Mouse (Mus musculus) liver, postnatal 0 days (tissue): Measurements from ENCODE around the gene AU022252. TPM values are rescaled to one million over a fixed set of nuclear protein-coding genes. Genes with fewer than 3 reads are reported as not detected.

Experiments used
- ATAC-seq: fragments of 200-750 bp; cut with Nextera tagmentation; 2 replicates; pipeline ENCODE4 v1.8.0; 2017; ENCODE audit warnings: mild to moderate bottlenecking, moderate library complexity
- DNase-seq: peaks from one replicate; pipeline ENCODE4 v3.0.0-alpha.2; 2016
- H3K27ac ChIP-seq: fragments of 300-500 bp; sonication (generic); 2 replicates; pipeline ENCODE4 v1.5.1; 2014; ENCODE audit warnings: antibody characterized with exemption, moderate library complexity, mild to moderate bottlenecking, low read depth
- H3K27me3 ChIP-seq: fragments of 300-500 bp; sonication (generic); 2 replicates; pipeline ENCODE4 v1.6.1; 2014; ENCODE audit warnings: low read length, control low read depth, mixed read lengths; ENCODE audit not compliant: insufficient read depth
- H3K36me3 ChIP-seq: fragments of 300-500 bp; sonication (generic); replicated peaks from 2 replicates; pipeline ENCODE4 v1.6.1; 2014; ENCODE audit warnings: mild to moderate bottlenecking, control low read depth, low read length, moderate library complexity, mixed read lengths; ENCODE audit not compliant: insufficient read depth
- H3K4me1 ChIP-seq: fragments of 300-500 bp; sonication (generic); 2 replicates; pipeline ENCODE4 v1.6.1; 2014; ENCODE audit warnings: antibody characterized with exemption, mild to moderate bottlenecking, control low read depth; ENCODE audit not compliant: insufficient read depth
- H3K4me2 ChIP-seq: fragments of 300-500 bp; sonication (generic); 2 replicates; pipeline ENCODE4 v1.6.1; 2014; ENCODE audit warnings: low read depth, mild to moderate bottlenecking, low read length, moderate library complexity, mixed read lengths
- H3K4me3 ChIP-seq: fragments of 300-500 bp; sonication (generic); 2 replicates; pipeline ENCODE4 v1.5.1; 2014; ENCODE audit warnings: low read depth, low read length
- H3K9ac ChIP-seq: fragments of 300-500 bp; sonication (generic); replicated peaks from 2 replicates; pipeline ENCODE4 v1.6.1; 2014; ENCODE audit warnings: mild to moderate bottlenecking, moderate library complexity
- H3K9me3 ChIP-seq: fragments of 300-500 bp; sonication (generic); 2 replicates; pipeline ENCODE4 v1.6.1; 2016; ENCODE audit warnings: mild to moderate bottlenecking, control low read depth, low read length, mixed read lengths
- CTCF ChIP-seq: sonication (generic); IDR thresholded peaks from 2 replicates; pipeline ENCODE4 v1.5.1; 2016; ENCODE audit warnings: antibody characterized with exemption, low read depth
- EP300 ChIP-seq: IDR thresholded peaks from 2 replicates; pipeline ENCODE4 v1.6.1; 2016; ENCODE audit warnings: antibody characterized with exemption, low read depth, mild to moderate bottlenecking
- WGBS: fragments of 180-500 bp; shearing (Covaris S2); extraction: QIAGEN DNeasy Blood & Tissue Kit; methylation state at CpG from one replicate; pipeline ENCODE4 v1.1.7; 2014; ENCODE audit not compliant: insufficient replicate concordance; 5-methylcytosine and 5-hydroxymethylcytosine counted together
- polyA plus RNA-seq: library from polyadenylated mRNA; unstranded; fragments of >200 nt; fragmentation: Nextera tagmentation; extraction: Ambion mirVana; gene quantifications from 2 replicates; pipeline ENCODE4 v1.2.1, GENCODE M21; 2015

AU022252 gene
- polyA plus RNA-seq, 1 experiment from 2014 or later, result 27.8 TPM

DNA sequence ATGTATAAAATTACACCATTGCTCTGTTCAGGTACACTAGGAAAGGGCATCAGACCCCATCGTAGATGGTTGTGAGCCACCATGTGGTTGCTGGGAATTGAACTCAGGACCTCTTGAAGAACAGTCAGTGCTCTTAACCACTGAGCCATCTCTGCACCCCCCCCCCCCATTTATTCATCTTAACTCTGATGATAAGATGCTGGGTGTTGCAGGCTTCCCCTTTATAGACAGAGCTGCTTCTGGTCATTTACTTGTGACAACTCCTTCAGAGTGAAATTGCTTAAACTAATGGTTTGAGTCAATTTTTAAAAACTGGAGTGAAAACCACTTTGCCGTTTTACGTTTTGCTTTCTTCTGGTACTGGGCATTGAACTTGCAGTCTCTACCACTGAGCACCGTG is 39.8 kb downstream of the AU022252 start:
- Histone ChIP-seq H3K27ac (no peak overlapping the region), H3K36me3 (peaks cover 3% of the 10 kb centered on the region; the same call in 1 of the 2 replicates), H3K4me3 (no peak overlapping the region), H3K9me3 (no peaks in the 10 kb centered on the region), H3K9ac (no peak overlapping the region), H3K4me1 (peaks cover 19% of the 10 kb centered on the region), H3K27me3 (no peaks in the 10 kb centered on the region), H3K4me2 (no peak overlapping the region)
- WGBS, result 86% methylated on average over 4 of the region's 4 CpGs
- TF ChIP-seq EP300 (no peak), CTCF (no peak)
- no peak for DNase-seq
- no peak for ATAC-seq

DNA sequence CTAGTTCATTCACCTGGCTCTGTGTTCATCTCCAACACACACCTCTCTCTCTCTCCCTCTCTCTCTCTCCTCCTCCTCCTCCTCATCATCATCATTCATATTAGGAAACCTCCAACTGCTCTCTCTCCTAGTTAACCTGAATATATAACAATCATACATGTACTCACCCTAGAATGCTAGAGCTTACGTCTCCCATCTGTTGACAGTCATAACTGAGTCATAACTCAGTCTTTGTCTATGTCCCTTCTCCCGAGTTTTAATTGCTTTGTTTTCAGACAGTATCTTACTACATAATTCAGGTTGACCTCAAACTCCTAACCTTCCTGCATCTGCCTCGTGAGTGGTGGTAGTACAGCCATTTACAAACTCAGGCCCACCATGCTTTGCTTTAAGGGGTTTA is 41.2 kb downstream of the AU022252 start:
- TF ChIP-seq EP300, result no peak
- TF ChIP-seq CTCF, result no peak
- Histone ChIP-seq H3K4me3 (no peak overlapping the region), H3K9ac (peak overlapping the region; percentile 39; the same call in 1 of the 2 replicates), H3K4me1 (peaks cover 19% of the 10 kb centered on the region), H3K27me3 (no peaks in the 10 kb centered on the region), H3K4me2 (peak overlapping the region; percentile 62), H3K9me3 (no peaks in the 10 kb centered on the region), H3K27ac (peak overlapping the region; percentile 93), H3K36me3 (peaks cover 16% of the 10 kb centered on the region)
- WGBS, result 58% methylated on average over 3 of the region's 3 CpGs
- DNase-seq, result no peak
- ATAC-seq, result no peak

DNA sequence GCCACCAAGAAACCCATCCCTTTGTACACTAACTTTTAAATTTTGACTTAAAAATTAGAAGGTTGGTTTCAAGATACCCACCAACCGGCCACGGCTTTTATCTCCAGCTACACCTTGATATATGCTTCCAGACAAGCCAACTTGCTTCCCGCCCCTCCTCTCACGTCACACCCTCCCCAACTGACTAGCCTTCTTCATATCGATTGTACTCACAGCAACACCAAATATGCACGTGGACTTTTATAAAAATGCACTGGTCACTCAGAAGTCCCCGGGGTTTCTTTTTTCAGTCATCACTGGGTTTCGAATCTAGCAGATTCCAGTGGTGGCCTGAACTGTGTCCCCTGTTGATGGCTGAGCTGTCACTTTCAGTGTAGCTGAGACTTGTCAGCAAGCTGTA is 41.9 kb downstream of the AU022252 start:
- DNase-seq (peak; percentile 77), ATAC-seq (peak; percentile 61)
- Histone ChIP-seq H3K9ac (peak overlapping the region; percentile 73), H3K27me3 (no peaks in the 10 kb centered on the region), H3K4me3 (peak overlapping the region; percentile 51), H3K27ac (peak overlapping the region; percentile 93), H3K4me2 (peak overlapping the region; percentile 62), H3K36me3 (peaks cover 18% of the 10 kb centered on the region), H3K4me1 (peaks cover 20% of the 10 kb centered on the region), H3K9me3 (no peaks in the 10 kb centered on the region)
- TF ChIP-seq CTCF, result no peak
- peak; percentile 92 for TF ChIP-seq EP300
- 46% methylated on average over 8 of the region's 8 CpGs for WGBS

DNA sequence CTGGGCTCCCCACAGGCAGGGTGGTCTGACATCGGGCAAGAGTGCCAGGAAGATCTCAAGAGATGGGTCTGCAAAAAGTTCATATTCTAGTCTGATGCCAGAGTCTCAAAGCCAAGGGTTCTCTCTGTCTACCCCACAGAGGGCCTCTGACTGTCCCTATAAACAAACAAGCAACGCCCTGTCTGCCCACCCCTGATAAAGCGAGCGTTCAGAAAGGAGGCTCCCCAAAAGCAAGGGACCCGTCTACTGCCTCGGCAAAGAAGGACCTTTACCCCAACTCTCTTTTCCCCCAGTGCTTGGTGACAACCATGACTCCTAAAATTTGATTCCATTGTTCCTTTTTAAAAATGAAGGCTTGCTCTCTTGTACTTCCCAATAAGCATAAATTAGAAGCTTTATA is 42.6 kb downstream of the AU022252 start, which contains the start of gene Ermap:
Ermap (minus strand) TSS at position 148 of the 400 bp plus-strand sequence.
- H3K4me3 ChIP-seq, result peak within 1 kb of the TSS; percentile 51
- 42% methylated on average over 6 of the region's 6 CpGs for WGBS
- H3K36me3 ChIP-seq, result peaks cover 20% of the 10 kb centered on the region
- peak within 1 kb of the TSS; percentile 73 for H3K9ac ChIP-seq
- H3K27ac ChIP-seq, result peak within 1 kb of the TSS; percentile 93
- peak within 1 kb of the TSS; percentile 76 for H3K4me2 ChIP-seq
- DNase-seq, result peak; percentile 77
- no peaks in the 10 kb centered on the region for H3K27me3 ChIP-seq
- H3K9me3 ChIP-seq, result no peaks in the 10 kb centered on the region
- peak; percentile 90 for ATAC-seq
- H3K4me1 ChIP-seq, result peaks cover 19% of the 10 kb centered on the region
- TF ChIP-seq CTCF (no peak), EP300 (peak; percentile 93)

DNA sequence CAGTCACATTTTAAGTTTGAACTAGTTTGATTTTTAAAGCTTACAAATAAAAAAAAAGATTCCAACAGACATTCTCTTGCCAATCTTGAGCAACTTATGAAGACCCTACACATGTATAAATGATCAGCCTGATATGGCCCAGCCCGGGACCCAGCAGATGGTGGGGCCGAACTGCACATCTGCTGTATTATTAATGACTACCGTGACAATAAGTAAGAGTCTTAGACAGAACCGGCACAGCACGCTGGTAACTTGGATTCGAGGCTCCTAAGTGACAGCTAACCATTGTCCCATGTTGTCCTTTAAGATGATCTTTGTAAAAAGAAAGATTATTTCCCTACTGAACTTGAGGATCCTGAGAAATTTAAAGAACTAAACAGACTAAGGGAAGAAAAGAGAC is 43.1 kb downstream of the AU022252 start:
- Histone ChIP-seq H3K36me3 (peaks cover 24% of the 10 kb centered on the region), H3K9me3 (no peaks in the 10 kb centered on the region), H3K27ac (peak overlapping the region; percentile 93), H3K4me1 (peaks cover 14% of the 10 kb centered on the region), H3K4me2 (0 out of 2 replicates have a peak overlapping the region, but pooled peaks have one; percentile 62), H3K4me3 (peak overlapping the region; percentile 51), H3K27me3 (no peaks in the 10 kb centered on the region), H3K9ac (peak overlapping the region; percentile 73)
- no peak for DNase-seq
- ATAC-seq, result no peak
- 66% methylated on average over 6 of the region's 6 CpGs for WGBS
- no peak for TF ChIP-seq CTCF
- no peak for TF ChIP-seq EP300

DNA sequence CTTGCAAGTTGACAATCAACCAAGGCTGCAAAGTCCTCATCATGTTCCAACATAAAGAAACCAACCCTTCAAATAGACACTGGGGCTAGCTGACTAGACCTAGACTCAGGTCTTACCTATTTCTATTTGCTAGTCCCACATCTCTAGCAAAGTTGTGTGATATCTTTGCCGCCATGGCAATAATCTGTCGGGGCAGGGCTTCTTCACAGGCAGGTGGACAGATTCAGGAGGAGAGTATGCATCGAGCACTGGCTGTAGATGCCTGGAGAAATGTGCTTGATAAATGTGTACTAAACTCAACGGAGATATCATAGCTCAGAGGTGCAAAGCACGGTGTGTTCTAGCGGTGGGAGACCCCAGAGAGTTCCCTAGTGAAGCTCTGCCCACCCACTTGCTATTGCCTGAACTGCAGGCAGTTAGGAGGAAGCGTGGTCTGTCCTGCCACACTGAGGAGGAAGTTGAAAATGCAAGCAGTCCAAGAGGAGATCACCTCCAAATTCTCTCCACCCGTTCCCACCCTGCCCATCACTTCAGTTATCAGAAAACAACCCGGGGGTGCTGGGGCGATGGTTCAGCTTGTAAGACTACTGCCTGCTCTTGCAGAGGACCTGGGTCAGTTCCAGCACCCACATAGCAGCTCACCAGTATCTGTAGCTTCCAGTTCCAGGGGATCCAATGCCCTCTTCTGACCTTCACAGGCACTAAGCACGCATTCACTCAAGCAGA is 44.3 kb downstream of the AU022252 start:
- ATAC-seq (peak; percentile 20), DNase-seq (peak; percentile 55)
- Histone ChIP-seq H3K4me2 (peak overlapping the region; percentile 76), H3K9ac (peak overlapping the region; percentile 65), H3K36me3 (peaks cover 34% of the 10 kb centered on the region), H3K4me1 (peaks cover 10% of the 10 kb centered on the region), H3K4me3 (peak overlapping the region; percentile 51), H3K9me3 (no peaks in the 10 kb centered on the region), H3K27ac (peak overlapping the region; percentile 93), H3K27me3 (no peaks in the 10 kb centered on the region)
- peak; percentile 7; the same call in 1 of the 2 replicates for TF ChIP-seq EP300
- TF ChIP-seq CTCF, result peak; percentile 65
- 25% methylated on average over 11 of the region's 11 CpGs for WGBS
